Mouse (Mus musculus) lung, postnatal 10 days (tissue): ENCODE results near the gene Efcab11.
A peak's percentile ranks its signal among the peaks of the same experiment; 100 is the strongest.

Experiments
- DNase-seq: peaks from one replicate; pipeline ENCODE4 v3.0.0; 2021

Gene Efcab11

GRCm38 (mm10) chr12:99669976-99670761 lies 214.1 kb downstream of the Efcab11 start:
- DNase-seq, result peak; percentile 28

- peak; percentile 36 for DNase-seq
Measured at GRCm38 (mm10) chr12:99654991-99655880, 229.0 kb downstream of the Efcab11 start.

DNA sequence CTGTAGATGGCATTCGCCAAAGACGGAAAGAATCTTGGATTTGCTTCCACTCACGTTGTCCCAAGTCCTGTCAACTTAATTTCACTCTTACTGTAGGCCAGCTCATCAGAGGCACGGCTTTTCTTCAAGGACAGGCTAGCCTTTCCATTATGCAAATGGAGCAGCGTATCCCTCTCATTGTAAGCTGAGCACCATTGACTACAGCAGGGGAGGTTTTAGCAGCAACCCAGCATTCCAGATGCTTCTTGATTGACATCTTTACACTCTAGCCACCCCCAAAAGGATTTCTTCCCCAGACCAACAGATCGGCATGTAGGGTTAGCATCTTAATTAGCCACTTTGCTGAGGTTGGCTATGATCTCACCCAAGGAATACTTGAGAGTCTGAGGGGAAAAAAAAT lies 231.8 kb downstream of the Efcab11 start:
- no peak for DNase-seq

GRCm38 (mm10) chr12:99649732-99650131 lies 234.5 kb downstream of the Efcab11 start:
- no peak for DNase-seq

DNA sequence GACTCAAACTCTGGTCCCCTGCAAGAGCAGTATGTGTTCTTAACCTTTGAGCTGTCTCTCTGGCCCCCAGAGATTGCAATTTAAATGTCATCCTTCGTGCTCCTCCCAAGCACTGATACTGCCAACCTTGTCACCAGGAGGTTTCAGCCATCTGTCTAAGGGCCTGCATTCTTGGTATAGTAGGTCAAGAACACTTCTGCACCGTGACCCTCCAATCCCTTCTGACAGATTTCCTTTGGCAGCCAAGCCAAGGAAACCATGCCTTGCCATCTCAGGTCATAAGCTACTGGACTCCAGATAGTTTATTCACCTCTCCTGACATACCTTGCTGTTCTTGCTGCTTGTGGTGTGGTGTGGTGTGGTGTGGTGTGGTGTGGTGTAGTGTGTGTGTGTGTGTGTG lies 235.5 kb downstream of the Efcab11 start:
- no peak for DNase-seq

GRCm38 (mm10) chr12:99646556-99647354 lies 237.5 kb downstream of the Efcab11 start:
- DNase-seq, result peak; percentile 37

DNA sequence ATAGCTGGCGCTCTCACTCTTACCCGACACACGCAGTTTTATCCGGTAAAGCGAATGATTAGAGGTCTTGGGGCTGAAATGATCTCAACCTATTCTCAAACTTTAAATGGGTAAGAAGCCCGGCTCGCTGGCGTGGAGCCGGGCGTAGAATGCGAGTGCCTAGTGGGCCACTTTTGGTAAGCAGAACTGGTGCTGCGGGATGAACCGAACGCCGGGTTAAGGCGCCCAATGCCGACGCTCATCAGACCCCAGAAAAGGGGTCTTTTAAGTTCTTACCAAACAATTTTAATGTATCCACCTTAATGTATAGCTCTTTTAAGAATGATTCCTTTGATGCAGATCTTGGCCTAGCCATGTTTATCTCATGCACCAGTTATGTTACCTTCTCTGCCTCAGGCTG lies 238.8 kb downstream of the Efcab11 start:
- peak; percentile 54 for DNase-seq

- no peak for DNase-seq
Measured at GRCm38 (mm10) chr12:99644966-99645365, 239.3 kb downstream of the Efcab11 start.
